Mouse (Mus musculus) MEL (cell line): ENCODE data around the gene Arfgap2. TPM values are rescaled to one million over a fixed set of nuclear protein-coding genes. Genes with fewer than 3 reads are reported as not detected.

ENCODE experiments used
- DNase-seq: peaks from one replicate; pipeline ENCODE4 v3.0.0; 2011; ENCODE audit warnings: low read depth, low spot score
- H3K27ac ChIP-seq: 2 replicates; pipeline ENCODE4 v1.5.1; 2012; ENCODE audit warnings: low read depth, mild to moderate bottlenecking, control low read depth, low read length, moderate library complexity; ENCODE audit not compliant: control insufficient read depth
- H3K27me3 ChIP-seq, 2 experiments: fragments of 150-350 bp in 1 of 2; sonication (generic) in 1 of 2; 2 replicates each; pipeline ENCODE4 v1.6.1; 2012; ENCODE audit warnings: low read length in 2 of 2, mild to moderate bottlenecking in 2 of 2, improper control_type of control experiment in 1 of 2, moderate library complexity in 1 of 2; ENCODE audit not compliant: insufficient read depth in 2 of 2, control insufficient read depth in 1 of 2
- H3K36me3 ChIP-seq, 2 experiments: 2 replicates each; pipeline ENCODE4 v1.6.1; 2012 to 2014; ENCODE audit warnings: low read length in 2 of 2, improper control_type of control experiment in 1 of 2, inconsistent platforms in 1 of 2, mild to moderate bottlenecking in 1 of 2; ENCODE audit not compliant: insufficient read depth in 2 of 2, control insufficient read depth in 1 of 2
- H3K4me1 ChIP-seq, 2 experiments: fragments of 150-350 bp in 1 of 2; sonication (generic) in 1 of 2; 2 replicates each; pipeline ENCODE4 v1.6.1; 2012; ENCODE audit warnings: low read length in 2 of 2, improper control_type of control experiment in 1 of 2, mild to moderate bottlenecking in 1 of 2; ENCODE audit not compliant: insufficient read depth in 2 of 2, control insufficient read depth in 1 of 2
- H3K4me3 ChIP-seq, 2 experiments: fragments of 150-350 bp in 1 of 2; sonication (generic) in 1 of 2; 2 replicates each; pipeline ENCODE4 v1.5.1; 2012; ENCODE audit warnings: low read depth in 2 of 2, low read length in 2 of 2, mild to moderate bottlenecking in 2 of 2, moderate library complexity in 2 of 2, control low read depth in 1 of 2, improper control_type of control experiment in 1 of 2; ENCODE audit not compliant: control insufficient read depth in 1 of 2, insufficient read depth in 1 of 2
- H3K79me2 ChIP-seq: 2 replicates; pipeline ENCODE4 v1.6.1; 2012; ENCODE audit warnings: mild to moderate bottlenecking, low read length, moderate library complexity; ENCODE audit not compliant: control insufficient read depth, poor library complexity, insufficient read depth
- H3K9ac ChIP-seq: 2 replicates; pipeline ENCODE4 v1.6.1; 2012; ENCODE audit warnings: low read depth, mild to moderate bottlenecking, control low read depth, low read length, moderate library complexity; ENCODE audit not compliant: control insufficient read depth, poor library complexity, severe bottlenecking
- H3K9me3 ChIP-seq: fragments of 150-350 bp; sonication (generic); replicated peaks from 2 replicates; pipeline ENCODE4 v1.6.1; 2012; ENCODE audit warnings: mild to moderate bottlenecking, low read length, improper control_type of control experiment, moderate library complexity; ENCODE audit not compliant: insufficient read depth
- CHD2 ChIP-seq: IDR thresholded peaks from 2 replicates; pipeline ENCODE4 v1.6.1; 2011; ENCODE audit warnings: low read length, improper control_type of control experiment
- ETS1 ChIP-seq: IDR thresholded peaks from 2 replicates; pipeline ENCODE4 v1.6.1; 2012; ENCODE audit warnings: low read depth, mild to moderate bottlenecking, inconsistent platforms, low read length, improper control_type of control experiment, moderate library complexity
- KAT2A ChIP-seq: conservative IDR thresholded peaks from 2 replicates; pipeline ENCODE4 v1.6.1; 2012; ENCODE audit warnings: low read depth, low read length, improper control_type of control experiment, inconsistent platforms
- MYC ChIP-seq: IDR thresholded peaks from 2 replicates; pipeline ENCODE4 v1.6.1; 2011; ENCODE audit warnings: low read depth, mild to moderate bottlenecking, low read length, improper control_type of control experiment, moderate library complexity
- NELFE ChIP-seq: IDR thresholded peaks from 2 replicates; pipeline ENCODE4 v1.6.1; 2011; ENCODE audit warnings: low read depth, low read length, improper control_type of control experiment
- POLR2AphosphoS5 ChIP-seq: IDR thresholded peaks from 2 replicates; pipeline ENCODE4 v1.6.1; 2012; ENCODE audit warnings: low read depth, borderline replicate concordance, mild to moderate bottlenecking, inconsistent platforms, low read length, moderate library complexity, mixed read lengths
- RAD21 ChIP-seq: IDR thresholded peaks from 2 replicates; pipeline ENCODE4 v1.6.1; 2011; ENCODE audit warnings: mild to moderate bottlenecking, low read depth, low read length, improper control_type of control experiment
- TBP ChIP-seq: IDR thresholded peaks from 2 replicates; pipeline ENCODE4 v1.8.0; 2011; ENCODE audit warnings: low read depth, low read length, improper control_type of control experiment
- USF1 ChIP-seq: IDR thresholded peaks from 2 replicates; pipeline ENCODE4 v1.6.1; 2014; ENCODE audit warnings: low read depth, mild to moderate bottlenecking, inconsistent platforms, low read length, improper control_type of control experiment, moderate library complexity
- ZKSCAN1 ChIP-seq: IDR thresholded peaks from 2 replicates; pipeline ENCODE4 v1.6.1; 2012; ENCODE audit warnings: low read depth, mild to moderate bottlenecking, inconsistent platforms, low read length, improper control_type of control experiment, moderate library complexity
- polyA plus RNA-seq, 2 experiments: library from polyadenylated mRNA; stranded (reverse) in 1 of 2; unstranded in 1 of 2; fragments of >175 nt in 1 of 2; fragments of >200 nt in 1 of 2; gene quantifications; 2 replicates each; pipeline versions ENCODE4 v1.2.1 to v1.2.4; 2012; ENCODE audit warnings: low replicate concordance in 2 of 2, low read depth in 1 of 2; ENCODE audit not compliant: insufficient read length in 2 of 2, insufficient read depth in 1 of 2, missing spikeins in 1 of 2
- total RNA-seq: library from RNA; depleted of rRNA; stranded (reverse); fragments of 300-350 nt; gene quantifications from 2 replicates; pipeline ENCODE4 v1.2.3, GENCODE M21; 2012

Gene Arfgap2
- total and polyA plus RNA-seq, 3 experiments, result 73.1 to 80.2 TPM; not detected in 1

- no peak for TF ChIP-seq ETS1
- TF ChIP-seq TBP, result no peak
- TF ChIP-seq ZKSCAN1, result no peak
Observed at GRCm38 (mm10) chr2:91255661-91256150, 9.1 kb upstream of the Arfgap2 start, which contains the start of gene Pacsin3 (continued).

GRCm38 (mm10) chr2:91256256-91257125, 8.3 kb upstream of the Arfgap2 start:
- Histone ChIP-seq H3K4me1 (no peaks in the 10 kb centered on the region), H3K79me2 (no peaks in the 10 kb centered on the region), H3K36me3 (no peaks in the 10 kb centered on the region), H3K4me3 (peak overlapping the region; percentile 48 to 96), H3K27ac (no peak overlapping the region), H3K9ac (peak overlapping the region; percentile 62), H3K9me3 (no peaks in the 10 kb centered on the region), H3K27me3 (peaks cover 0 to 3% of the 10 kb centered on the region in 2 experiments; a peak in 1 of 4 replicates)
- DNase-seq, result no peak
- TF ChIP-seq CHD2, result no peak
- no peak for TF ChIP-seq NELFE

- H3K27me3 ChIP-seq, result no peaks in the 10 kb centered on the region; a peak in 1 of 4 replicates
- peak overlapping the region; percentile 48 to 96 for H3K4me3 ChIP-seq
- H3K4me1 ChIP-seq, result no peaks in the 10 kb centered on the region
- no peak overlapping the region for H3K27ac ChIP-seq
- DNase-seq, result peak; percentile 68
- TF ChIP-seq RAD21 (no peak), USF1 (0 out of 2 replicates have a peak, but pooled peaks have one; percentile 7), MYC (no peak), POLR2AphosphoS5 (no peak), KAT2A (no peak)
- peak overlapping the region; percentile 62 for H3K9ac ChIP-seq
- no peaks in the 10 kb centered on the region for H3K36me3 ChIP-seq
- H3K79me2 ChIP-seq, result no peaks in the 10 kb centered on the region
- no peaks in the 10 kb centered on the region for H3K9me3 ChIP-seq
Observed at GRCm38 (mm10) chr2:91257126-91257980, 7.4 kb upstream of the Arfgap2 start.
